Mouse (Mus musculus) adipocyte (in vitro differentiated cells): Measurements from ENCODE around the gene Lemd2.

Experiments used
- DNase-seq: peaks from one replicate; pipeline ENCODE4 v3.0.0-alpha.2; 2016; ENCODE audit warnings: low spot score

Gene Lemd2

GRCm38 (mm10) chr17:27227258-27227657, 23.0 kb upstream of the Lemd2 start:
- DNase-seq = no peak

GRCm38 (mm10) chr17:27226701-27227100, 22.4 kb upstream of the Lemd2 start:
- DNase-seq = no peak

- DNase-seq = no peak
Measured at GRCm38 (mm10) chr17:27225801-27226200, 21.5 kb upstream of the Lemd2 start.

- no peak for DNase-seq
Measured at GRCm38 (mm10) chr17:27223821-27224220, 19.6 kb upstream of the Lemd2 start.

GRCm38 (mm10) chr17:27221562-27221961, 17.3 kb upstream of the Lemd2 start:
- DNase-seq = no peak

GRCm38 (mm10) chr17:27218916-27219315, 14.6 kb upstream of the Lemd2 start:
- no peak for DNase-seq

- no peak for DNase-seq
Measured at GRCm38 (mm10) chr17:27218364-27218763, 14.1 kb upstream of the Lemd2 start.

GRCm38 (mm10) chr17:27212768-27213525, 8.7 kb upstream of the Lemd2 start:
- DNase-seq = peak; percentile 31

GRCm38 (mm10) chr17:27212006-27212405, 7.7 kb upstream of the Lemd2 start:
- DNase-seq = no peak

- peak; percentile 75 for DNase-seq
Measured at GRCm38 (mm10) chr17:27207113-27207707, 2.9 kb upstream of the Lemd2 start.

GRCm38 (mm10) chr17:27203358-27204074, 753 bp downstream of the Lemd2 start:
- peak; percentile 40 for DNase-seq

GRCm38 (mm10) chr17:27202919-27203357, 1.3 kb downstream of the Lemd2 start:
- DNase-seq = no peak

- DNase-seq = peak; percentile 51
Measured at GRCm38 (mm10) chr17:27201981-27202380, 2.3 kb downstream of the Lemd2 start.

GRCm38 (mm10) chr17:27200801-27201200, 3.5 kb downstream of the Lemd2 start:
- peak; percentile 21 for DNase-seq

- no peak for DNase-seq
Measured at GRCm38 (mm10) chr17:27199864-27200263, 4.4 kb downstream of the Lemd2 start.

GRCm38 (mm10) chr17:27199205-27199604, 5.1 kb downstream of the Lemd2 start:
- no peak for DNase-seq

- DNase-seq = no peak
Measured at GRCm38 (mm10) chr17:27196206-27196605, 8.1 kb downstream of the Lemd2 start.

GRCm38 (mm10) chr17:27194258-27195185, 9.7 kb downstream of the Lemd2 start:
- no peak for DNase-seq

- no peak for DNase-seq
Measured at GRCm38 (mm10) chr17:27191804-27192203, 12.5 kb downstream of the Lemd2 start.

GRCm38 (mm10) chr17:27191189-27191588, 13.1 kb downstream of the Lemd2 start:
- DNase-seq = no peak

GRCm38 (mm10) chr17:27189640-27190216, 14.5 kb downstream of the Lemd2 start:
- DNase-seq = peak; percentile 60
